Mouse (Mus musculus) CH12.LX (cell line): ENCODE measurements around the gene Hoxb8. TPM values are rescaled to one million over a fixed set of nuclear protein-coding genes. Genes with fewer than 3 reads are reported as not detected.

Experiments
- DNase-seq: peaks from one replicate; pipeline ENCODE4 v3.0.0-alpha.2; 2013; ENCODE audit errors: extremely low read depth
- H3K27ac ChIP-seq: 2 replicates; pipeline ENCODE4 v1.5.1; 2012; ENCODE audit warnings: low read depth, mild to moderate bottlenecking, control low read depth, moderate library complexity; ENCODE audit not compliant: insufficient read depth
- H3K27me3 ChIP-seq: replicated peaks from 2 replicates; pipeline ENCODE3; 2012; ENCODE audit warnings: inconsistent platforms
- H3K36me3 ChIP-seq, 2 experiments: replicated peaks in 1 of 2; 2 replicates each; pipeline versions ENCODE3 to v1.6.1; 2012; ENCODE audit warnings: inconsistent platforms in 1 of 2, low read length in 1 of 2, mild to moderate bottlenecking in 1 of 2, mixed read lengths in 1 of 2, moderate library complexity in 1 of 2; ENCODE audit not compliant: control insufficient read depth in 1 of 2, insufficient read depth in 1 of 2
- H3K4me1 ChIP-seq, 2 experiments: 2 replicates each; pipeline ENCODE4 v1.6.1; 2012; ENCODE audit warnings: inconsistent platforms in 1 of 2, moderate library complexity in 1 of 2; ENCODE audit not compliant: insufficient read depth in 2 of 2, control insufficient read depth in 1 of 2
- H3K4me2 ChIP-seq: 2 replicates; pipeline ENCODE4 v1.6.1; 2012; ENCODE audit warnings: low read depth, mild to moderate bottlenecking, control low read depth; ENCODE audit not compliant: poor library complexity, insufficient read depth, severe bottlenecking
- H3K4me3 ChIP-seq, 3 experiments: fragments of 150-350 bp in 1 of 3; sonication (generic) in 1 of 3; replicated peaks in 1 of 3; 2 replicates each; pipeline versions ENCODE3 to v1.5.1; 2011 to 2012; ENCODE audit warnings: low read depth in 2 of 3, low read length in 2 of 3, mild to moderate bottlenecking in 2 of 3, moderate library complexity in 2 of 3, control low read depth in 1 of 3, improper control_type of control experiment in 1 of 3, inconsistent platforms in 1 of 3, mixed read lengths in 1 of 3; ENCODE audit not compliant: poor library complexity in 1 of 3
- H3K79me2 ChIP-seq: replicated peaks from 2 replicates; pipeline ENCODE4 v1.6.1; 2012; ENCODE audit warnings: mild to moderate bottlenecking, moderate library complexity; ENCODE audit not compliant: control insufficient read depth, poor library complexity, insufficient read depth, severe bottlenecking; ENCODE audit errors: extremely low read depth
- H3K9ac ChIP-seq: 2 replicates; pipeline ENCODE4 v1.6.1; 2012; ENCODE audit warnings: low read depth, mild to moderate bottlenecking, control low read depth, moderate library complexity; ENCODE audit not compliant: insufficient read depth
- H3K9me3 ChIP-seq: replicated peaks from 2 replicates; pipeline ENCODE3; 2012; ENCODE audit warnings: low read length, inconsistent platforms, mixed read lengths
- BHLHE40 ChIP-seq: IDR thresholded peaks from 2 replicates; pipeline ENCODE4 v1.6.1; 2011; ENCODE audit warnings: mild to moderate bottlenecking, low read depth, low read length, improper control_type of control experiment
- CTCF ChIP-seq, 2 experiments: IDR thresholded peaks in 1 of 2; conservative IDR thresholded peaks in 1 of 2; 2 replicates each; pipeline ENCODE4 v1.5.1; 2011 to 2012; ENCODE audit warnings: low read depth in 2 of 2, low read length in 2 of 2, improper control_type of control experiment in 1 of 2, inconsistent platforms in 1 of 2, mild to moderate bottlenecking in 1 of 2, moderate library complexity in 1 of 2
- E2F4 ChIP-seq: IDR thresholded peaks from 2 replicates; pipeline ENCODE4 v1.6.1; 2011; ENCODE audit warnings: low read depth, low read length, improper control_type of control experiment; ENCODE audit not compliant: insufficient replicate concordance
- EP300 ChIP-seq: IDR thresholded peaks from 2 replicates; pipeline ENCODE4 v1.6.1; 2011; ENCODE audit warnings: low read length, improper control_type of control experiment
- ETS1 ChIP-seq: conservative IDR thresholded peaks from 2 replicates; pipeline ENCODE4 v1.6.1; 2012; ENCODE audit warnings: low read depth, mild to moderate bottlenecking, inconsistent platforms, low read length, improper control_type of control experiment, moderate library complexity
- GABPA ChIP-seq: IDR thresholded peaks from 2 replicates; pipeline ENCODE4 v1.6.1; 2012; ENCODE audit warnings: low read depth, low read length, improper control_type of control experiment, inconsistent platforms; ENCODE audit not compliant: insufficient replicate concordance
- HCFC1 ChIP-seq: IDR thresholded peaks from 2 replicates; pipeline ENCODE4 v1.6.1; 2012; ENCODE audit warnings: low read depth, mild to moderate bottlenecking, inconsistent platforms, low read length, improper control_type of control experiment
- IRF4 ChIP-seq: IDR thresholded peaks from 2 replicates; pipeline ENCODE4 v1.6.1; 2014; ENCODE audit warnings: low read depth, mild to moderate bottlenecking, inconsistent platforms, low read length, improper control_type of control experiment
- JUND ChIP-seq: conservative IDR thresholded peaks from 2 replicates; pipeline ENCODE4 v1.6.1; 2011; ENCODE audit warnings: low read depth, low read length, improper control_type of control experiment
- KAT2A ChIP-seq: IDR thresholded peaks from 2 replicates; pipeline ENCODE4 v1.6.1; 2012; ENCODE audit warnings: low read length, improper control_type of control experiment, inconsistent platforms; ENCODE audit not compliant: insufficient replicate concordance
- MAX ChIP-seq: IDR thresholded peaks from 2 replicates; pipeline ENCODE4 v1.6.1; 2011; ENCODE audit warnings: low read length, improper control_type of control experiment
- MAZ ChIP-seq: IDR thresholded peaks from 2 replicates; pipeline ENCODE4 v1.6.1; 2012; ENCODE audit warnings: low read depth, mild to moderate bottlenecking, inconsistent platforms, low read length, improper control_type of control experiment, moderate library complexity
- MEF2A ChIP-seq: IDR thresholded peaks from 2 replicates; pipeline ENCODE4 v1.6.1; 2014; ENCODE audit warnings: low read depth, mild to moderate bottlenecking, inconsistent platforms, low read length, improper control_type of control experiment, borderline replicate concordance
- MYC ChIP-seq: IDR thresholded peaks from 2 replicates; pipeline ENCODE4 v1.6.1; 2011; ENCODE audit warnings: low read depth, mild to moderate bottlenecking, improper control_type of control experiment, low read length
- NRF1 ChIP-seq: IDR thresholded peaks from 2 replicates; pipeline ENCODE4 v1.6.1; 2014; ENCODE audit warnings: low read depth, mild to moderate bottlenecking, inconsistent platforms, low read length, improper control_type of control experiment, moderate library complexity
- POLR2A ChIP-seq: IDR thresholded peaks from 2 replicates; pipeline ENCODE4 v1.6.1; 2011; ENCODE audit warnings: low read depth, mild to moderate bottlenecking, improper control_type of control experiment, low read length
- SIN3A ChIP-seq: IDR thresholded peaks from 2 replicates; pipeline ENCODE4 v1.6.1; 2012; ENCODE audit warnings: low read length, improper control_type of control experiment, inconsistent platforms
- SMC3 ChIP-seq: IDR thresholded peaks from 2 replicates; pipeline ENCODE4 v1.6.1; 2011; ENCODE audit warnings: low read depth, low read length, improper control_type of control experiment
- TBP ChIP-seq: conservative IDR thresholded peaks from 2 replicates; pipeline ENCODE4 v1.6.1; 2011; ENCODE audit warnings: low read depth, low read length, improper control_type of control experiment
- TCF12 ChIP-seq: IDR thresholded peaks from 2 replicates; pipeline ENCODE4 v1.6.1; 2014; ENCODE audit warnings: low read depth, mild to moderate bottlenecking, inconsistent platforms, low read length, improper control_type of control experiment
- ZNF384 ChIP-seq: IDR thresholded peaks from 2 replicates; pipeline ENCODE4 v1.6.1; 2012; ENCODE audit warnings: low read depth, low read length, improper control_type of control experiment, inconsistent platforms
- dilution Hi-C: fragments of 300-500 bp; cut with MboI; formaldehyde crosslinking; loops from 2 replicates; pipeline ENCODE4 v1.14.3; 2020; ENCODE audit warnings: low sequenced_read_pairs; ENCODE audit not compliant: extremely low pct_unique_long_range_greater_than_20kb, extremely low pct_ligation_motif_present
- in situ Hi-C: fragments of 300-500 bp; cut with MboI; formaldehyde crosslinking; loops from 3 replicates; pipeline ENCODE4 v1.14.3; 2019; ENCODE audit warnings: low sequenced_read_pairs, low pct_ligation_motif_present, low pct_unique_long_range_greater_than_20kb, mixed read lengths
- polyA plus RNA-seq: library from polyadenylated mRNA; unstranded; fragments of >175 nt; gene quantifications from 2 replicates; pipeline ENCODE4 v1.2.1, GENCODE M21; 2012; ENCODE audit warnings: low read depth; ENCODE audit not compliant: insufficient read length
- total RNA-seq, 2 experiments: library from RNA; depleted of rRNA; stranded (reverse); fragments of 300-350 nt in 1 of 2; fragments of >200 nt in 1 of 2; gene quantifications; 2 replicates each; pipeline ENCODE4 v1.2.3; 2012 to 2014

The Hoxb8 gene
- total and polyA plus RNA-seq, 3 experiments = not detected

DNA sequence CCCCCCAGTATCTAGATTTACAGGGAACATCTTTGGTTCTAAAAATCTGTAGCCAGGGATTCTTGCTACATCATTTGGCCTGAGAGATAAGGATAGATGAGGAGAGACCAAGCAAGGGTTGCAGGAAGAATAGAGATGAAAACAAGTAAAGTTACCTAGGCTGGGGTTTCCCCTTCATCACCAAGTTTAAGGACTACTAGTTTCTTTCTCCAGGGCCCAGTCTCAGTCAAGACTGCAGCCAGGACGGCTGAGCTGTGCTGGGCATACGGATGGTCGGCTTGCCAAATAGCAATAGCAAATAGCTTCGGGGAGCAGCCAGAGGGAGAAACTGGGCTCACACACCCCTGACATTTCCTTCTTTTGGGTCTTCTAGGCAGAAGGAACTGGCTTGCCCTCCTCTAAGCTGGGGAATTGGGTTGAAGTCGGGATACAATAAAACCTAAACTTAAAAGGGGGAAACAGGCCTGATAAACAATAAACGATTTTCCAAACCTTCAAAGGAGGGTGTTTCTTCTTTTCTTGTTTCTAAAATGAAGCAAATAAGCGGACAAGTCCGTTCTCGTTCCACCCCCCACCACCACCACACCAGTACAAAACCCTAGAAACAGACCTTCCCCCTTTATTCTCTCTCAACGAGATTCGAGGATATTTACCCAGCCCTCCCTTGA, 16.4 kb downstream of the Hoxb8 start:
- Histone ChIP-seq H3K79me2 (no peaks in the 10 kb centered on the region), H3K4me2 (no peak overlapping the region), H3K9me3 (peaks cover 26% of the 10 kb centered on the region), H3K9ac (no peak overlapping the region), H3K4me3 (no peak overlapping the region), H3K27me3 (peaks cover 79% of the 10 kb centered on the region), H3K4me1 (peaks cover 0 to 34% of the 10 kb centered on the region in 2 experiments; a peak in 2 of 4 replicates), H3K27ac (no peak overlapping the region), H3K36me3 (no peaks in the 10 kb centered on the region)
- no peak for DNase-seq
- no peak for TF ChIP-seq HCFC1
- no peak for TF ChIP-seq ETS1
- TF ChIP-seq SMC3 = no peak
- TF ChIP-seq BHLHE40 = no peak
- TF ChIP-seq MEF2A = no peak
- TF ChIP-seq MAX = no peak
- no peak for TF ChIP-seq GABPA
- TF ChIP-seq IRF4 = no peak
- TF ChIP-seq TBP = no peak
- no peak for TF ChIP-seq POLR2A
- no peak for TF ChIP-seq SIN3A
- TF ChIP-seq MYC = no peak
- TF ChIP-seq JUND = no peak
- no peak for TF ChIP-seq NRF1
- no peak for TF ChIP-seq CTCF (conservative IDR thresholded peaks at IDR 0.05 in 1 of 2, IDR thresholded peaks at IDR 0.05 in 1 of 2; ENCODE audit: low read depth in 2 of 2, low read length in 2 of 2)
- no peak for TF ChIP-seq EP300
- dilution Hi-C loops (no loop called here), in situ Hi-C loops (loop anchor here (10.0 kb wide), 1 partner anchor 567 kb away; no protein-coding TSS in a partner anchor)

DNA sequence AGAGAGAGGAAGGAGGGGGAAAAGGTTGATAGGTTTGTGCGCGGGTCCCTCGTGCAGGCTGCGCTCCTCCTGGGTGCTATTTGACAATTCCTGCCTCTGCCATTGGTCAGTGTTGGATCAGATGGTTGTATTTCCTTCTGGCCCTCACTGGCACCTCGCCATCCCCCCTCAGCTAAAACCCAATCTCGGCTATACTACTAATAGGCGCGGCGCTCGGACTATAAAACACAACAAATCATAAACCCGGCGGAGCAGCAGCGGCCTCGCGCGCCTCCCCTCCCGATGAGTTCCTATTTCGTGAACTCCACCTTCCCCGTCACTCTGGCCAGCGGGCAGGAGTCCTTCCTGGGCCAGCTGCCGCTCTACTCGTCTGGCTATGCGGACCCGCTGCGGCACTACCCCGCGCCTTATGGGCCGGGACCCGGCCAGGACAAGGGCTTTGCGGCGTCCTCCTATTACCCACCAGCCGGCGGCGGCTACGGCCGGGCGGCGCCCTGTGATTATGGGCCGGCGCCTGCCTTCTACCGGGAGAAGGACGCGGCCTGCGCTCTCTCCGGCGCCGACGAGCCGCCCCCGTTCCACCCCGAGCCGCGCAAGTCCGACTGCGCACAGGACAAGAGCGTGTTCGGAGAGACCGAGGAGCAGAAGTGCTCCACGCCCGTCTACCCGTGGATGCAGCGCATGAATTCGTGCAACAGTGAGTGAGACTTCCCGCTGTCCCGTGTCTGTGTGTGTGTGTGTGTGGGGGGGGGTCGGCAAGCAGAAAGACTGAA, 17.4 kb downstream of the Hoxb8 start:
- in situ Hi-C loops (loop anchor here (10.0 kb wide), 1 partner anchor 566 kb away; no protein-coding TSS in a partner anchor), dilution Hi-C loops (no loop called here)
- Histone ChIP-seq H3K27ac (no peak overlapping the region), H3K79me2 (no peaks in the 10 kb centered on the region), H3K4me3 (no peak overlapping the region), H3K36me3 (no peaks in the 10 kb centered on the region), H3K27me3 (peaks cover 75% of the 10 kb centered on the region), H3K9me3 (peaks cover 33% of the 10 kb centered on the region), H3K9ac (no peak overlapping the region), H3K4me1 (peaks cover 0 to 24% of the 10 kb centered on the region in 2 experiments; a peak in 2 of 4 replicates), H3K4me2 (no peak overlapping the region)
- TF ChIP-seq EP300 (no peak), MAX (no peak), TBP (no peak), JUND (no peak), E2F4 (no peak), GABPA (no peak), MAZ (no peak), SIN3A (no peak), ZNF384 (no peak), TCF12 (no peak), KAT2A (no peak)
- no peak for DNase-seq
